Mouse (Mus musculus): ENCODE data around the gene Dmc1. TPM values are rescaled to one million over a fixed set of nuclear protein-coding genes. Genes with fewer than 3 reads are reported as not detected.

Dmc1 gene
- polyA plus RNA-seq, 1 experiment from 2014 or later, result 1.7 TPM

GRCm38 (mm10) chr15:79519400-79520220 is 85.3 kb downstream of the Dmc1 start:
- Histone ChIP-seq H3K9me3 (ENCODE audit: control insufficient read depth, low read length) (no peaks in the 10 kb centered on the region), H3K4me1 (ENCODE audit: control insufficient read depth, insufficient read depth, low read length) (peaks cover 27% of the 10 kb centered on the region), H3K9ac (ENCODE audit: low read depth, low read length) (no peak overlapping the region), H3K27ac (ENCODE audit: low read length) (no peak overlapping the region), H3K27me3 (replicated peaks; ENCODE audit: control insufficient read depth, insufficient read depth, low read length) (peaks cover 16% of the 10 kb centered on the region), H3K36me3 (ENCODE audit: control insufficient read depth, insufficient read depth, low read length) (no peaks in the 10 kb centered on the region), H3K4me2 (ENCODE audit: low read depth, low read length) (no peak overlapping the region), H3K4me3 (ENCODE audit: low read length) (no peak overlapping the region)
- WGBS, result 48% methylated on average over 16 of the region's 16 CpGs
- ATAC-seq, result no peak

GRCm38 (mm10) chr15:79518571-79518970 is 86.3 kb downstream of the Dmc1 start:
- Histone ChIP-seq H3K27me3 (replicated peaks; ENCODE audit: control insufficient read depth, insufficient read depth, low read length) (peaks cover 23% of the 10 kb centered on the region), H3K4me2 (ENCODE audit: low read depth, low read length) (no peak overlapping the region), H3K9me3 (ENCODE audit: control insufficient read depth, low read length) (no peaks in the 10 kb centered on the region), H3K4me1 (ENCODE audit: control insufficient read depth, insufficient read depth, low read length) (peaks cover 30% of the 10 kb centered on the region), H3K36me3 (ENCODE audit: control insufficient read depth, insufficient read depth, low read length) (no peaks in the 10 kb centered on the region), H3K9ac (ENCODE audit: low read depth, low read length) (no peak overlapping the region), H3K27ac (ENCODE audit: low read length) (no peak overlapping the region), H3K4me3 (ENCODE audit: low read length) (no peak overlapping the region)
- no peak for ATAC-seq
- 77% methylated on average over 3 of the region's 3 CpGs for WGBS

- WGBS, result 84% methylated on average over 4 of the region's 4 CpGs
- H3K27ac ChIP-seq (ENCODE audit: low read length), result no peak overlapping the region
- H3K27me3 ChIP-seq (replicated peaks; ENCODE audit: control insufficient read depth, insufficient read depth, low read length), result peaks cover 25% of the 10 kb centered on the region
- H3K36me3 ChIP-seq (ENCODE audit: control insufficient read depth, insufficient read depth, low read length), result no peaks in the 10 kb centered on the region
- no peak overlapping the region for H3K9ac ChIP-seq (ENCODE audit: low read depth, low read length)
- peak overlapping the region; percentile 90 for H3K4me2 ChIP-seq (ENCODE audit: low read depth, low read length)
- peak overlapping the region; percentile 72 for H3K4me3 ChIP-seq (ENCODE audit: low read length)
- H3K4me1 ChIP-seq (ENCODE audit: control insufficient read depth, insufficient read depth, low read length), result peaks cover 30% of the 10 kb centered on the region
- no peaks in the 10 kb centered on the region for H3K9me3 ChIP-seq (ENCODE audit: control insufficient read depth, low read length)
- ATAC-seq, result no peak
Measured at GRCm38 (mm10) chr15:79517710-79518109, 87.2 kb downstream of the Dmc1 start.

GRCm38 (mm10) chr15:79516171-79517096 is 88.5 kb downstream of the Dmc1 start, which contains the start of gene Kdelr3:
Gene Kdelr3, plus strand, starts transcription at chr15:79516411.
- peak within 1 kb of the TSS; percentile 90 for H3K4me2 ChIP-seq (ENCODE audit: low read depth, low read length)
- peak; percentile 82 for ATAC-seq
- peaks cover 33% of the 10 kb centered on the region for H3K4me1 ChIP-seq (ENCODE audit: control insufficient read depth, insufficient read depth, low read length)
- no peaks in the 10 kb centered on the region for H3K36me3 ChIP-seq (ENCODE audit: control insufficient read depth, insufficient read depth, low read length)
- peaks cover 28% of the 10 kb centered on the region for H3K27me3 ChIP-seq (replicated peaks; ENCODE audit: control insufficient read depth, insufficient read depth, low read length)
- H3K4me3 ChIP-seq (ENCODE audit: low read length), result peak within 1 kb of the TSS; percentile 72
- peak within 1 kb of the TSS; percentile 79 for H3K9ac ChIP-seq (ENCODE audit: low read depth, low read length)
- H3K27ac ChIP-seq (ENCODE audit: low read length), result peak within 1 kb of the TSS; percentile 48
- WGBS, result under 1% methylated on average over 71 of the region's 71 CpGs
- no peaks in the 10 kb centered on the region for H3K9me3 ChIP-seq (ENCODE audit: control insufficient read depth, low read length)

- WGBS, result 11% methylated on average over 9 of the region's 9 CpGs
- no peak overlapping the region for H3K4me3 ChIP-seq (ENCODE audit: low read length)
- no peak overlapping the region for H3K4me2 ChIP-seq (ENCODE audit: low read depth, low read length)
- H3K27me3 ChIP-seq (replicated peaks; ENCODE audit: control insufficient read depth, insufficient read depth, low read length), result peaks cover 45% of the 10 kb centered on the region
- no peaks in the 10 kb centered on the region for H3K9me3 ChIP-seq (ENCODE audit: control insufficient read depth, low read length)
- no peak for ATAC-seq
- no peak overlapping the region for H3K9ac ChIP-seq (ENCODE audit: low read depth, low read length)
- H3K36me3 ChIP-seq (ENCODE audit: control insufficient read depth, insufficient read depth, low read length), result no peaks in the 10 kb centered on the region
- no peak overlapping the region for H3K27ac ChIP-seq (ENCODE audit: low read length)
- H3K4me1 ChIP-seq (ENCODE audit: control insufficient read depth, insufficient read depth, low read length), result peaks cover 29% of the 10 kb centered on the region
Measured at GRCm38 (mm10) chr15:79513940-79514339, 91.0 kb downstream of the Dmc1 start.

GRCm38 (mm10) chr15:79511553-79512320 is 93.2 kb downstream of the Dmc1 start:
- Histone ChIP-seq H3K9ac (ENCODE audit: low read depth, low read length) (peak overlapping the region; percentile 38), H3K4me1 (ENCODE audit: control insufficient read depth, insufficient read depth, low read length) (peaks cover 10% of the 10 kb centered on the region), H3K9me3 (ENCODE audit: control insufficient read depth, low read length) (no peaks in the 10 kb centered on the region), H3K36me3 (ENCODE audit: control insufficient read depth, insufficient read depth, low read length) (no peaks in the 10 kb centered on the region), H3K27me3 (replicated peaks; ENCODE audit: control insufficient read depth, insufficient read depth, low read length) (peaks cover 54% of the 10 kb centered on the region), H3K4me2 (ENCODE audit: low read depth, low read length) (peak overlapping the region; percentile 79), H3K27ac (ENCODE audit: low read length) (no peak overlapping the region), H3K4me3 (ENCODE audit: low read length) (peak overlapping the region; percentile 50)
- 4% methylated on average over 61 of the region's 61 CpGs for WGBS
- peak; percentile 66 for ATAC-seq

Small RNAs within 50 kb of the gene (microRNA-seq; reads per million reads assigned to microRNA genes)
- not detected for gene Gm27903

Other genes starting within 250 kb of the Dmc1 start
- gene Tmem184b, start 201.5 kb downstream of the Dmc1 start, polyA plus RNA-seq (2015; fragmentation: Nextera tagmentation; extraction: Ambion mirVana), result 43.6 and 46.4 TPM in 2 replicates
- 28.9 and 30.8 TPM in 2 replicates for gene Csnk1e, start 149.5 kb downstream of the Dmc1 start, polyA plus RNA-seq (2015; fragmentation: Nextera tagmentation; extraction: Ambion mirVana)
- gene Kcnj4, start 99.9 kb downstream of the Dmc1 start, polyA plus RNA-seq (2015; fragmentation: Nextera tagmentation; extraction: Ambion mirVana), result not detected in 2 replicates
- 72.5 and 74.5 TPM in 2 replicates for gene Kdelr3, start 88.7 kb downstream of the Dmc1 start, polyA plus RNA-seq (2015; fragmentation: Nextera tagmentation; extraction: Ambion mirVana)
- 29.4 and 29.8 TPM in 2 replicates for gene Ddx17, start 58.4 kb downstream of the Dmc1 start, polyA plus RNA-seq (2015; fragmentation: Nextera tagmentation; extraction: Ambion mirVana)
- gene Fam227a, start 53.8 kb upstream of the Dmc1 start, polyA plus RNA-seq (2015; fragmentation: Nextera tagmentation; extraction: Ambion mirVana), result 0.60 and 0.72 TPM in 2 replicates
- gene Cby1, start 54.1 kb upstream of the Dmc1 start, polyA plus RNA-seq (2015; fragmentation: Nextera tagmentation; extraction: Ambion mirVana), result 37.1 and 37.2 TPM in 2 replicates
- 248 and 288 TPM in 2 replicates for gene Tomm22, start 65.8 kb upstream of the Dmc1 start, polyA plus RNA-seq (2015; fragmentation: Nextera tagmentation; extraction: Ambion mirVana)
- gene Josd1, start 82.8 kb upstream of the Dmc1 start, polyA plus RNA-seq (2015; fragmentation: Nextera tagmentation; extraction: Ambion mirVana), result 14.1 and 17.0 TPM in 2 replicates
- 24.5 and 25.3 TPM in 2 replicates for gene Gtpbp1, start 85.7 kb upstream of the Dmc1 start, polyA plus RNA-seq (2015; fragmentation: Nextera tagmentation; extraction: Ambion mirVana)
- 2.8 and 3.3 TPM in 2 replicates for gene Sun2, start 137.4 kb upstream of the Dmc1 start, polyA plus RNA-seq (2015; fragmentation: Nextera tagmentation; extraction: Ambion mirVana)
- 38.8 and 43.0 TPM in 2 replicates for gene Dnal4, start 172.7 kb upstream of the Dmc1 start, polyA plus RNA-seq (2015; fragmentation: Nextera tagmentation; extraction: Ambion mirVana)
- gene Nptxr, start 199.7 kb upstream of the Dmc1 start, polyA plus RNA-seq (2015; fragmentation: Nextera tagmentation; extraction: Ambion mirVana), result 1.3 and 1.8 TPM in 2 replicates
- gene Npcd, start 229.1 kb upstream of the Dmc1 start, polyA plus RNA-seq (2015; fragmentation: Nextera tagmentation; extraction: Ambion mirVana), result not detected in 2 replicates
- gene Cbx6, start 229.6 kb upstream of the Dmc1 start, polyA plus RNA-seq (2015; fragmentation: Nextera tagmentation; extraction: Ambion mirVana), result 31.4 and 31.6 TPM in 2 replicates

Measured in intestine, embryonic 16.5 days (tissue).